Mouse (Mus musculus): ENCODE data around the gene Tcl1.
"Not testable (repeated sequence)": the region's sequence is repeated elsewhere in the genome, so short reads cannot be mapped to it uniquely, and the experiment has no call there.

The Tcl1 gene

GRCm38 (mm10) chr12:105176044-105176443, 46.5 kb downstream of the Tcl1 start, which contains the start of gene Tcl1b5:
TSS of gene Tcl1b5 (plus strand) at chr12:105176344.
- DNase-seq, result not testable (repeated sequence)

- DNase-seq, result peak; percentile 70
Observed at GRCm38 (mm10) chr12:105174318-105174717, 48.3 kb downstream of the Tcl1 start.

- no peak for DNase-seq
Observed at GRCm38 (mm10) chr12:105173366-105173765, 49.2 kb downstream of the Tcl1 start.
